Mouse (Mus musculus) gastrocnemius, adult 2 months (tissue): ENCODE results near the gene Ifit1bl2. TPM values are rescaled to one million over a fixed set of nuclear protein-coding genes. Genes with fewer than 3 reads are reported as not detected.
"Not testable (repeated sequence)": the region's sequence is repeated elsewhere in the genome, so short reads cannot be mapped to it uniquely, and the experiment has no call there.

ENCODE experiments used
- DNase-seq: peaks from one replicate; pipeline ENCODE4 v3.0.0; 2022
- H3K27ac ChIP-seq: fragments of 200-600 bp; 2 replicates; pipeline ENCODE4 v1.8.1; 2022; ENCODE audit warnings: mild to moderate bottlenecking
- H3K4me3 ChIP-seq: fragments of 200-600 bp; 2 replicates; pipeline ENCODE4 v1.8.1; 2022; ENCODE audit warnings: mild to moderate bottlenecking, moderate library complexity
- CTCF ChIP-seq: fragments of 200-600 bp; IDR thresholded peaks from 2 replicates; pipeline ENCODE4 v1.8.1; 2022; ENCODE audit warnings: antibody characterized with exemption, mild to moderate bottlenecking, moderate library complexity
- intact Hi-C: fragments of 180-260 bp; cut with DNase I; formaldehyde crosslinking; loops from one replicate; pipeline ENCODE4 v1.15.1; 2025
- total RNA-seq, 2 experiments: library from RNA; stranded (reverse); gene quantifications; 2 replicates each; pipeline ENCODE4 v1.2.3; 2021

Ifit1bl2 gene
- total RNA-seq, 2 experiments from 2014 or later: 0.11 TPM; not detected in 1

DNA sequence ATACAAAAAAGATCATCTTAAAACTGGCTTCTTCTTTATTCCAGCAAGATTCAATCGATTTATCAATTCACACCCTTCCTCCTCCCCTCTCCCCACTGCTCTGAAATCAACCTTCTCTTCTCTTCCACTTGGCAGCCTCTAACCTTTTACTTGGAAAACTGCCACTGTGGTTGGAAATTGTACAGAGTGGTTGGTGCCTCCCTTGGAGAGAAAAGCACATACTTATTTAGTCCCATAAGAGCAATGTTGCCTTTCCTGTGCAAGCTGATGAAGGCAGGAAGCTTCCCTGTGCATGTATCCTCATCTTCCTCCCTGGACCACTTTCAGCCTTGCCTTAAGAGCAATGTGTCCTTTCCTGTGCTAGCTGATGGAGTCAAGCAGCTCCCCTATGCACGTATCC lies 42.2 kb downstream of the Ifit1bl2 start:
- H3K4me3 ChIP-seq: no peak overlapping the region
- peak; percentile 32 for DNase-seq
- TF ChIP-seq CTCF: no peak
- H3K27ac ChIP-seq: no peak overlapping the region
- intact Hi-C loops: no loop called here

DNA sequence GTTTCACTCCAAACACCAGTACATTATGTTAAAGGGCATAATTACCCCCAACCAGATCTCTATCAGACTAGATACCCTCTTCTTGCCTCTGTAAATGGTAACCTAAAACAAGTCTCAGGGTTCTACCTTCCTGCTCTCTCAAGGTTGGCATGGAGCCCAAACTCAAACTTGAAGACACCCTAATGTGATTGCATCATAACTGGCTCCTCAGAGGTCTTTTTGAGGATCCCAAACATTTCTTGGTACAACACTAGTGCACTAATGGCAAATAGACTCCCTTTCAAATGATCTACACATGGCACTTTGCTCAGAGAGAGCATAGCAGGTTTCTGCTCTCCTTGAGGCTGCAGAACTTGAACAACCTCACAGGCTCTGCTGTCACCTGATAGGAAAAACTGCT lies 43.7 kb downstream of the Ifit1bl2 start:
- Histone ChIP-seq H3K27ac (no peak overlapping the region), H3K4me3 (no peak overlapping the region)
- no peak for DNase-seq
- intact Hi-C loops: no loop called here
- no peak for TF ChIP-seq CTCF

DNA sequence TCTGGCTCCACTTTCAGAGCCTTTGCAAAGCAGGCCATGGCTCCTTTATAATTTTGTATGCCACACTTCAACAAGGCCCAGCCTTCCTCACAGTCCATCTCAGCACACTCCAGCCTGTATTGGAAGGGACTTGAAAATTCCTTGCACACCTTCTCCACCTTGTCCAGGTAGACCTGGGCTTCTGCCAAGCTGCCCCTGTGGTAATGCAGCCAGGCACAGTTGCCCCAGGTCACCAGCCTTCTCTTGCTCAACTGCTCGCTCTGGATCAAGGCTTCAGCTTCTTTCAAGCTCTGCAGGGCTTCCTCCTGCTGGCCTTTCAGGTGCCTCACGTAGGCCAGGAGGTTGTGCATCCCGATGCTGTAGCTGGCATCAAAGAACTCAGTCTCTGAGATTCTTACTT lies 46.0 kb downstream of the Ifit1bl2 start:
- DNase-seq, H3K4me3 ChIP-seq, H3K27ac ChIP-seq, intact Hi-C loops: not testable (repeated sequence)

DNA sequence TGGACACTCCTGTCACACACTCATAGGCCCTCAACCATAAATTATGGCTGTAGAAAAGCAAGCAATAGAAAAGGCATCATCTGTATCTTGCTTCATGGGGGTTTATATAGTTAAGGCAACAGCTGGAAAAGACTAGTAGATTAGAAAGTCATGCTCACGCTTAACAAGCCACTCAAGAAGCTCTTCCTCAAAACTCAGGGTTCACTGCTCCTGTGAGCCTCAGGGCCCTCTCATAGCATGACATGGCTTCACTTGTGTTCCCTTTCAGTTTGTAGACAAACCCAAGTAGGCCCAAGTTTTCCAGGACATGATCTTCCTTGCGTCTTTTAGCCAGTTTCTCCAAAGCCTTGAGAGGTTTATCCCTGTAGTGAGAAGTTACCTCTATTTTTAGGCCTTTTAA lies 47.1 kb downstream of the Ifit1bl2 start:
- intact Hi-C loops: no loop called here
- no peak for DNase-seq
- TF ChIP-seq CTCF: no peak
- no peak overlapping the region for H3K4me3 ChIP-seq
- no peak overlapping the region for H3K27ac ChIP-seq

DNA sequence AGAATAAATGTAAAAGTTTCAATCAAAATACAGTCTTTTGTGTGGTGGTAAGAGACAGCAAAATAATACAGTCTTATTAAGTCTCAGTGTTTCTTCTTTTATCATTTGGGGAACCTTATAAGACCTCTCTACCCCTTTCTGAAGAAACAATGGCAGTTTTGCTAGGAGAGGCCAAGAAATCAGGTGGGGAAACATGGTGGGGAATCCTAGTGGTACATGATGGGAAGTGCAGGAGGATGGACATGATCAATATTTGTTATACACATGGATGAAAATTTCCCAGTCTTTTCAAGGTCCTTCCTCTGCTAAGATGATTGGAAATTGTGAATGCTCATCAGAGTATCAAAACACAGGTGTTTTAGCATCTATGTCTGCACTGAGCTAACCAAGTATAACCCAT lies 51.6 kb downstream of the Ifit1bl2 start:
- no peak for DNase-seq
- Histone ChIP-seq H3K4me3 (no peak overlapping the region), H3K27ac (no peak overlapping the region)
- peak; percentile 17; the same call in 1 of the 2 replicates for TF ChIP-seq CTCF
- intact Hi-C loops: loop anchor here (5.0 kb wide), 1 partner anchor 37 kb away; the partner anchor contains the start of gene Ifit2

- intact Hi-C loops: loop anchor here (2.0 to 5.0 kb wide), 2 partner anchors 21 to 36 kb away; partner anchors contain the start of gene Ifit2
- H3K27ac ChIP-seq: peak overlapping the region; percentile 8; the same call in 1 of the 2 replicates
- DNase-seq, H3K4me3 ChIP-seq: not testable (repeated sequence)
Measured at GRCm38 (mm10) chr19:34587898-34588692, 52.4 kb downstream of the Ifit1bl2 start.

- not testable (repeated sequence) for H3K27ac ChIP-seq, DNase-seq, H3K4me3 ChIP-seq
- intact Hi-C loops: loop anchor here (2.0 to 5.0 kb wide), 2 partner anchors 23 to 34 kb away; partner anchors contain the start of gene Ifit2
- TF ChIP-seq CTCF: peak; percentile 19; the same call in 1 of the 2 replicates
Measured at GRCm38 (mm10) chr19:34585740-34586458, 54.6 kb downstream of the Ifit1bl2 start.

GRCm38 (mm10) chr19:34583126-34583766 lies 57.3 kb downstream of the Ifit1bl2 start, which contains the start of gene Ifit3:
TSS of gene Ifit3 (plus strand) at chr19:34583531.
- DNase-seq, intact Hi-C loops: not testable (repeated sequence)
- peak within 1 kb of the TSS; percentile 46 for H3K4me3 ChIP-seq
- peak within 1 kb of the TSS; percentile 69 for H3K27ac ChIP-seq

DNA sequence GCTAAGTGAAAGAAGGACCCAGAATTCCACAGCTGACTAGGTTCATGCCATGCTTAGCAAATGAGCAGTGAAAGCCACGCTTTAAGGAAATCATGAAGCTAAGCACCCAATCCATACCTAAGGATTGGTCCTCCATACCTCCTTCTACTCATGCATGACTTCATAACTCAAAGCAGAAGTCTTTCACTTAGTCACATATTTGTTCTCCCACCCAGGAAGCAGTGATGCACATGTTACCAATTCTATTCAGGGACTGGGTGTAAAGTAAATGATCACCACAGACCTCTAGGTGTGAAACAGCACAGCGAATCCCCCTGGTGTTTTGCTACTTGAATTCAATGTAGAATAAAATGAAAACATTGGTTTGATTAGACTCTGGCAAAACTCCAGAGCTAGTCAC lies 57.8 kb downstream of the Ifit1bl2 start:
- DNase-seq, intact Hi-C loops: not testable (repeated sequence)
- Histone ChIP-seq H3K4me3 (peak overlapping the region; percentile 46), H3K27ac (peak overlapping the region; percentile 69)

- no peak for DNase-seq
- no peak for TF ChIP-seq CTCF
- Histone ChIP-seq H3K4me3 (no peak overlapping the region), H3K27ac (no peak overlapping the region)
- intact Hi-C loops: no loop called here
Measured at GRCm38 (mm10) chr19:34577121-34577520, 63.4 kb downstream of the Ifit1bl2 start.

- Histone ChIP-seq H3K4me3 (no peak overlapping the region), H3K27ac (no peak overlapping the region)
- intact Hi-C loops: no loop called here
- TF ChIP-seq CTCF: no peak
- no peak for DNase-seq
Measured at GRCm38 (mm10) chr19:34573650-34574049, 66.9 kb downstream of the Ifit1bl2 start.

- intact Hi-C loops: no loop called here
- H3K4me3 ChIP-seq: no peak overlapping the region
- DNase-seq: no peak
- no peak overlapping the region for H3K27ac ChIP-seq
- TF ChIP-seq CTCF: no peak
Measured at GRCm38 (mm10) chr19:34571080-34571479, 69.5 kb downstream of the Ifit1bl2 start.
